Mouse (Mus musculus): ENCODE results near the gene Gdf11. TPM values are rescaled to one million over a fixed set of nuclear protein-coding genes. Genes with fewer than 3 reads are reported as not detected.

Gene Gdf11
- total and polyA plus RNA-seq, 3 experiments: 3.4 to 7.3 (median 4.5) TPM

DNA sequence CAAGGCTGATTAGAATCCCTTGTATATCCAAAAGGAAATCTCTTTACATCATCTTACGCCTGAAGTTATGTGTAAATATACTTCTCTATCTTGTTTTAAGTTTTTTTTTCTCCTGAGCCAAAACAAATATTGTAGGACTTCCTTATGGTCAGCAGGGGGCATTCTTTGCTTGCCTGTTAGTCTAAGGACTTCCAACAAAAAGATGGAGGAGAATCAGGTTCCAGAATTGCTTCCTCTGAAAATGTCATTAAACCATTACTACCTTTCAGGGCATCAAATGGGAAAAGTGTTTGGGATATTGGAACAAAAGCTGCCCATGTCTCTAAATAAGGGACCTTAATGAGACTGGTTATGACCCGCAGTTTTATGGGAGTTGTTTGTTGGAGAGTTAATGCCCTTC, 46.0 kb downstream of the Gdf11 start:
- no peaks in the 10 kb centered on the region for H3K27me3 ChIP-seq (replicated peaks)

DNA sequence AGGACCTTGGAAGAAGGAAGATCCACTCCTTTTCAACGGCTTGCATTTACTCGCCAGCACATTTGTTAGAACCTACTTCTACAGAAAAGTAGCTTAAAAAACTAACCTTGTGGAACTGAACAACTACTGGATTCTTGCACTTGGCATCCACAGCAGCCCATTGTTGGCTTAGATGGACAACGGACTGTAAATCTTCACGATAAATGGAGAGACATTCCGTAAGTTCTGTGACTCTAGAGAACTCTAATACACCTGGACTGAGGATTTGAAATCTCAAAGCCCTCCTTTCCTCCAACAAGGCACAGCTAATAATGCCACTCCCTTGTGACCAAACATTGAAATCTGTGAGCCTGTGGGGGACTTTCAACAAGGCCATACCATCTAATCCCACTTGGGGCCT, 48.3 kb downstream of the Gdf11 start:
- dilution Hi-C loops (cut with MboI; ENCODE audit: extremely low pct_ligation_motif_present, extremely low pct_unique_long_range_greater_than_20kb, low sequenced_read_pairs) (no loop called here), in situ Hi-C loops (cut with MboI; ENCODE audit: low pct_ligation_motif_present, low pct_unique_long_range_greater_than_20kb, low sequenced_read_pairs) (no loop called here)
- H3K36me3 ChIP-seq (replicated peaks in 1 of 2; ENCODE audit: control insufficient read depth in 1 of 2, insufficient read depth in 1 of 2, low read length in 1 of 2): peaks cover 36 to 89% of the 10 kb centered on the region in 2 experiments
- peaks cover 3% of the 10 kb centered on the region; the same call in 1 of the 2 replicates for H3K79me2 ChIP-seq (replicated peaks; ENCODE audit: control insufficient read depth, extremely low read depth, insufficient read depth, poor library complexity, severe bottlenecking)
- no peak for DNase-seq (ENCODE audit: extremely low read depth)
- H3K9ac ChIP-seq (ENCODE audit: insufficient read depth, low read depth): no peak overlapping the region
- H3K4me3 ChIP-seq (replicated peaks in 1 of 3; ENCODE audit: low read depth in 2 of 3, low read length in 2 of 3, poor library complexity in 1 of 3): no peak overlapping the region
- TF ChIP-seq KAT2A (IDR thresholded peaks at IDR 0.05; ENCODE audit: insufficient replicate concordance, low read length): no peak
- TF ChIP-seq JUND (conservative IDR thresholded peaks at IDR 0.05; ENCODE audit: low read depth, low read length): no peak
- no peaks in the 10 kb centered on the region for H3K9me3 ChIP-seq (replicated peaks; ENCODE audit: low read length)
- no peak overlapping the region for H3K27ac ChIP-seq (ENCODE audit: insufficient read depth, low read depth)
- H3K4me2 ChIP-seq (ENCODE audit: insufficient read depth, low read depth, poor library complexity, severe bottlenecking): no peak overlapping the region
- H3K27me3 ChIP-seq (replicated peaks): no peaks in the 10 kb centered on the region
- H3K4me1 ChIP-seq (ENCODE audit: control insufficient read depth in 1 of 2, insufficient read depth in 2 of 2): peaks cover 0 to 14% of the 10 kb centered on the region in 2 experiments; a peak in 2 of 4 replicates

More for the DNA sequence above, 46.0 kb downstream of the Gdf11 start:
- Histone ChIP-seq H3K36me3 (replicated peaks in 1 of 2; ENCODE audit: control insufficient read depth in 1 of 2, insufficient read depth in 1 of 2, low read length in 1 of 2) (peaks cover 44 to 91% of the 10 kb centered on the region in 2 experiments), H3K4me2 (ENCODE audit: insufficient read depth, low read depth, poor library complexity, severe bottlenecking) (no peak overlapping the region), H3K9me3 (replicated peaks; ENCODE audit: low read length) (no peaks in the 10 kb centered on the region), H3K4me1 (ENCODE audit: control insufficient read depth in 1 of 2, insufficient read depth in 2 of 2) (peaks cover 0 to 14% of the 10 kb centered on the region in 2 experiments; a peak in 2 of 4 replicates), H3K4me3 (replicated peaks in 1 of 3; ENCODE audit: low read depth in 2 of 3, low read length in 2 of 3, poor library complexity in 1 of 3) (no peak overlapping the region), H3K79me2 (replicated peaks; ENCODE audit: control insufficient read depth, extremely low read depth, insufficient read depth, poor library complexity, severe bottlenecking) (peaks cover 3% of the 10 kb centered on the region; the same call in 1 of the 2 replicates), H3K9ac (ENCODE audit: insufficient read depth, low read depth) (no peak overlapping the region), H3K27ac (ENCODE audit: insufficient read depth, low read depth) (no peak overlapping the region)
- in situ Hi-C loops (cut with MboI; ENCODE audit: low pct_ligation_motif_present, low pct_unique_long_range_greater_than_20kb, low sequenced_read_pairs) (no loop called here), dilution Hi-C loops (cut with MboI; ENCODE audit: extremely low pct_ligation_motif_present, extremely low pct_unique_long_range_greater_than_20kb, low sequenced_read_pairs) (no loop called here)
- DNase-seq (ENCODE audit: extremely low read depth): peak; percentile 28
- peak; percentile 62 for TF ChIP-seq RAD21 (IDR thresholded peaks at IDR 0.05; ENCODE audit: low read depth, low read length)
- TF ChIP-seq NRF1 (IDR thresholded peaks at IDR 0.05; ENCODE audit: low read depth, low read length): no peak
- peak; percentile 59 for TF ChIP-seq SMC3 (IDR thresholded peaks at IDR 0.05; ENCODE audit: low read depth, low read length)
- peak; percentile 80 for TF ChIP-seq ZNF384 (IDR thresholded peaks at IDR 0.05; ENCODE audit: low read depth, low read length)
- TF ChIP-seq UBTF (IDR thresholded peaks at IDR 0.05; ENCODE audit: low read depth, low read length): no peak
- no peak for TF ChIP-seq CHD2 (IDR thresholded peaks at IDR 0.05; ENCODE audit: low read length)
- peak; percentile 23 to 72; a peak in 2 of 4 replicates for TF ChIP-seq CTCF (conservative IDR thresholded peaks at IDR 0.05 in 1 of 2, IDR thresholded peaks at IDR 0.05 in 1 of 2; ENCODE audit: low read depth in 2 of 2, low read length in 2 of 2)
- TF ChIP-seq MAX (IDR thresholded peaks at IDR 0.05; ENCODE audit: low read length): no peak

- H3K36me3 ChIP-seq (replicated peaks in 1 of 2; ENCODE audit: control insufficient read depth in 1 of 2, insufficient read depth in 1 of 2, low read length in 1 of 2): peaks cover 39 to 85% of the 10 kb centered on the region in 2 experiments
- no peaks in the 10 kb centered on the region for H3K27me3 ChIP-seq (replicated peaks)
- H3K9me3 ChIP-seq (replicated peaks; ENCODE audit: low read length): no peaks in the 10 kb centered on the region
- no peak overlapping the region for H3K27ac ChIP-seq (ENCODE audit: insufficient read depth, low read depth)
- no peak overlapping the region for H3K4me3 ChIP-seq (replicated peaks in 1 of 3; ENCODE audit: low read depth in 2 of 3, low read length in 2 of 3, poor library complexity in 1 of 3)
- DNase-seq (ENCODE audit: extremely low read depth): no peak
- no peak overlapping the region for H3K9ac ChIP-seq (ENCODE audit: insufficient read depth, low read depth)
- dilution Hi-C loops (cut with MboI; ENCODE audit: extremely low pct_ligation_motif_present, extremely low pct_unique_long_range_greater_than_20kb, low sequenced_read_pairs) (no loop called here), in situ Hi-C loops (cut with MboI; ENCODE audit: low pct_ligation_motif_present, low pct_unique_long_range_greater_than_20kb, low sequenced_read_pairs) (no loop called here)
- peaks cover 0 to 9% of the 10 kb centered on the region in 2 experiments; a peak in 2 of 4 replicates for H3K4me1 ChIP-seq (ENCODE audit: control insufficient read depth in 1 of 2, insufficient read depth in 2 of 2)
- H3K4me2 ChIP-seq (ENCODE audit: insufficient read depth, low read depth, poor library complexity, severe bottlenecking): no peak overlapping the region
- TF ChIP-seq E2F4 (IDR thresholded peaks at IDR 0.05; ENCODE audit: insufficient replicate concordance, low read depth, low read length): no peak
- TF ChIP-seq PAX5 (IDR thresholded peaks at IDR 0.05; ENCODE audit: low read length): no peak
- no peak for TF ChIP-seq ZC3H11A (IDR thresholded peaks at IDR 0.05; ENCODE audit: low read depth, low read length)
- TF ChIP-seq TBP (conservative IDR thresholded peaks at IDR 0.05; ENCODE audit: low read depth, low read length): no peak
- no peak for TF ChIP-seq ETS1 (conservative IDR thresholded peaks at IDR 0.05; ENCODE audit: low read depth, low read length)
- TF ChIP-seq KAT2A (IDR thresholded peaks at IDR 0.05; ENCODE audit: insufficient replicate concordance, low read length): no peak
- TF ChIP-seq EP300 (IDR thresholded peaks at IDR 0.05; ENCODE audit: low read length): no peak
- no peak for TF ChIP-seq NELFE (IDR thresholded peaks at IDR 0.05; ENCODE audit: low read depth, low read length)
- no peak for TF ChIP-seq ZMIZ1 (IDR thresholded peaks at IDR 0.05; ENCODE audit: low read depth, low read length)
- no peak for TF ChIP-seq POLR2AphosphoS2 (IDR thresholded peaks at IDR 0.05; ENCODE audit: low read depth, low read length)
- no peak for TF ChIP-seq JUND (conservative IDR thresholded peaks at IDR 0.05; ENCODE audit: low read depth, low read length)
- no peak for TF ChIP-seq ELF1 (IDR thresholded peaks at IDR 0.05; ENCODE audit: low read depth, low read length)
- peaks cover 8% of the 10 kb centered on the region; the same call in 1 of the 2 replicates for H3K79me2 ChIP-seq (replicated peaks; ENCODE audit: control insufficient read depth, extremely low read depth, insufficient read depth, poor library complexity, severe bottlenecking)
Measured at GRCm38 (mm10) chr10:128840612-128841011, 50.9 kb downstream of the Gdf11 start.

Measured in CH12.LX (cell line).